Mouse (Mus musculus) spleen, adult 2 months (tissue): ENCODE results near the gene Cckar. TPM values are rescaled to one million over a fixed set of nuclear protein-coding genes. Genes with fewer than 3 reads are reported as not detected.

Experiments used
- DNase-seq, 2 experiments: peaks; one replicate each; pipeline versions ENCODE4 v3.0.0 to v3.0.0-alpha.2; 2012 to 2021; ENCODE audit warnings: low spot score in 2 of 2, low read depth in 1 of 2
- H3K27ac ChIP-seq: fragments of 200-500 bp; 2 replicates; pipeline ENCODE4 v1.5.1; 2012; ENCODE audit warnings: low read length, inconsistent platforms; ENCODE audit not compliant: insufficient read depth
- H3K27me3 ChIP-seq: fragments of 200-500 bp; 2 replicates; pipeline ENCODE4 v1.6.1; 2012; ENCODE audit warnings: mild to moderate bottlenecking, moderate library complexity, low read length, inconsistent platforms; ENCODE audit not compliant: control insufficient read depth, insufficient read depth
- H3K36me3 ChIP-seq: fragments of 200-500 bp; 2 replicates; pipeline ENCODE4 v1.6.1; 2012; ENCODE audit warnings: mild to moderate bottlenecking, low read length, inconsistent platforms; ENCODE audit not compliant: control insufficient read depth, insufficient read depth
- H3K4me1 ChIP-seq: fragments of 200-500 bp; 2 replicates; pipeline ENCODE4 v1.6.1; 2011; ENCODE audit warnings: inconsistent platforms; ENCODE audit not compliant: control insufficient read depth, insufficient read depth, insufficient read length
- H3K4me3 ChIP-seq: fragments of 200-500 bp; 2 replicates; pipeline ENCODE4 v1.5.1; 2011; ENCODE audit warnings: mild to moderate bottlenecking, inconsistent platforms; ENCODE audit not compliant: insufficient read depth, insufficient read length; ENCODE audit errors: extremely low read depth
- CTCF ChIP-seq: fragments of 200-500 bp; IDR thresholded peaks from 2 replicates; pipeline ENCODE4 v1.5.1; 2011; ENCODE audit warnings: mild to moderate bottlenecking, inconsistent platforms; ENCODE audit not compliant: insufficient read depth, insufficient read length, insufficient replicate concordance; ENCODE audit errors: extremely low read depth
- POLR2A ChIP-seq: fragments of 200-500 bp; IDR thresholded peaks from 2 replicates; pipeline ENCODE4 v1.6.1; 2011; ENCODE audit warnings: low read depth, low read length, inconsistent platforms
- WGBS: fragments of 180-500 bp; shearing (Covaris S2); methylation state at CpG from one replicate; pipeline ENCODE4 v1.1.7; 2018; 5-methylcytosine and 5-hydroxymethylcytosine counted together
- polyA plus RNA-seq: library from polyadenylated mRNA; depleted of rRNA; stranded (reverse); fragments of >200 nt; gene quantifications from 2 replicates; pipeline ENCODE4 v1.2.3, GENCODE M21; 2012; rRNA removed

Gene Cckar
- polyA plus RNA-seq, 1 experiment = 6.0 TPM

- H3K4me1 ChIP-seq = no peaks in the 10 kb centered on the region
- DNase-seq = no peak
- H3K36me3 ChIP-seq = no peaks in the 10 kb centered on the region
- H3K27me3 ChIP-seq = no peaks in the 10 kb centered on the region
- no peak overlapping the region for H3K4me3 ChIP-seq
- WGBS = 24% methylated on average over 1 of the region's 1 CpGs
- H3K27ac ChIP-seq = no peak overlapping the region
- TF ChIP-seq CTCF = no peak
Measured at GRCm38 (mm10) chr5:53662413-53662812, 45.1 kb downstream of the Cckar start.

DNA sequence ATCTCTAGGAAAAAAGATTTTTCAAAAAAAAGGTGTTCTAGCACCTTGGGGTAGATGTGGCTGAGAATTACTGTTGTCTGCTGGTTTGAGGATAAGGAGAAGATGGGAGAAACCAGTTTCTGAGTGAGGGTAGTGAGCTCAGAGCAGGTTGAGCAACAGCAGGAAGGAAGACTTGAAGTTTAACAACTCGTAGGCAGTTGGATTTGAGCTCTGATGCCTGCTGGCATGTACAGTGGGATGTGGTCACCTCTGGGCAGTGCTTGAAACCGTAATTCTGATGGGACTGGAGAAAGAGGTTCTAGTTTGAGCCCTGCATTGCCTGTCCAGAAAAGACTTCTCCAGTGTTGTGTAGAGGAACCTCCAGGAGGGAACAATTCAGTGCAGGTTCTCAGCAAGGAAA, 46.0 kb downstream of the Cckar start:
- DNase-seq = no peak
- no peak for TF ChIP-seq POLR2A
- TF ChIP-seq CTCF = no peak
- 21% methylated on average over 2 of the region's 2 CpGs for WGBS
- H3K4me1 ChIP-seq = no peaks in the 10 kb centered on the region
- H3K27ac ChIP-seq = no peak overlapping the region
- H3K4me3 ChIP-seq = no peak overlapping the region
- no peaks in the 10 kb centered on the region for H3K36me3 ChIP-seq
- no peaks in the 10 kb centered on the region for H3K27me3 ChIP-seq

DNA sequence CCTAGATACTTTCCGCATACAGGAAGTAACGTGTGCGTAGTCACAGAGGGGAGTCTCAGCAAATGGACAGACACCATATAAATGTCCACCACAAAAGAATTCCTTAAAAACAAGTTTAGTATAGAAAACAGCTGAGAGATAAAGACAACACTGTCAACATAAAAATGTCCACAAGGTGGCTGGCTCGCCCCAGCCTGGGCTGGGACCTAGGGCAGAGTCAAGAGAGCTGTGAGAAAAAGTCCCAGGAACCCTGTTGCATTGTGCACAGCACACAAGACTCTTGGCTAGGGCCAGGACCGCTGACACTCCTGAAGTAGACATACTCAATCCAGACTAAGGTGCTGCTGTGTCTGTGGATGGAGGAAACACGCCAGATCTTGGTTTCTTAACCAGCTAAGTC, 49.6 kb downstream of the Cckar start:
- Histone ChIP-seq H3K27ac (no peak overlapping the region), H3K36me3 (peaks cover 3% of the 10 kb centered on the region), H3K4me1 (no peaks in the 10 kb centered on the region), H3K4me3 (no peak overlapping the region), H3K27me3 (no peaks in the 10 kb centered on the region)
- TF ChIP-seq POLR2A (no peak), CTCF (no peak)
- 90% methylated on average over 6 of the region's 6 CpGs for WGBS
- no peak for DNase-seq

GRCm38 (mm10) chr5:53656596-53656995, 50.9 kb downstream of the Cckar start:
- Histone ChIP-seq H3K27ac (no peak overlapping the region), H3K4me3 (no peak overlapping the region), H3K36me3 (peaks cover 6% of the 10 kb centered on the region), H3K4me1 (no peaks in the 10 kb centered on the region), H3K27me3 (no peaks in the 10 kb centered on the region)
- TF ChIP-seq CTCF (no peak), POLR2A (no peak)
- DNase-seq = no peak
- 31% methylated on average over 1 of the region's 1 CpGs for WGBS

Other genes with a start within 250 kb of the Cckar start
- 7.6 and 8.2 TPM in 2 replicates for gene Rbpj, start 241.6 kb downstream of the Cckar start, polyA plus RNA-seq
- gene Tbc1d19, start 101.9 kb upstream of the Cckar start, polyA plus RNA-seq = 1.1 and 1.7 TPM in 2 replicates